Mouse (Mus musculus) kidney, adult 2 months (tissue): ENCODE measurements at regions not wholly inside any gene's neighbourhood (a gene's known extent, or its start where the extent isn't known, plus 50 kb on each side); places are given as distances from the start of the nearest gene placed in this dataset.

Source experiments
- DNase-seq: peaks from one replicate; pipeline ENCODE4 v3.0.0; 2021
- H3K27ac ChIP-seq: fragments of 200-500 bp; 2 replicates; pipeline ENCODE4 v1.5.1; 2012; ENCODE audit warnings: low read depth, low read length, control low read depth, inconsistent platforms; ENCODE audit not compliant: insufficient read depth
- H3K27me3 ChIP-seq: fragments of 200-500 bp; replicated peaks from 2 replicates; pipeline ENCODE4 v1.6.1; 2012; ENCODE audit warnings: mild to moderate bottlenecking, moderate library complexity, low read length, inconsistent platforms; ENCODE audit not compliant: control insufficient read depth, insufficient read depth
- H3K36me3 ChIP-seq: fragments of 200-500 bp; 2 replicates; pipeline ENCODE4 v1.6.1; 2012; ENCODE audit warnings: mild to moderate bottlenecking, moderate library complexity, low read length, inconsistent platforms; ENCODE audit not compliant: control insufficient read depth, insufficient read depth
- H3K4me1 ChIP-seq: fragments of 200-500 bp; 2 replicates; pipeline ENCODE4 v1.6.1; 2011; ENCODE audit warnings: low read length; ENCODE audit not compliant: control insufficient read depth, insufficient read depth
- H3K4me3 ChIP-seq: fragments of 200-500 bp; 2 replicates; pipeline ENCODE4 v1.5.1; 2011; ENCODE audit warnings: mild to moderate bottlenecking, low read depth, low read length, control low read depth; ENCODE audit not compliant: insufficient read depth
- CTCF ChIP-seq: fragments of 200-500 bp; conservative IDR thresholded peaks from 2 replicates; pipeline ENCODE4 v1.5.1; 2011; ENCODE audit warnings: low read depth, mild to moderate bottlenecking, control low read depth, low read length, moderate library complexity, mixed read lengths; ENCODE audit not compliant: insufficient read depth, insufficient read length
- POLR2A ChIP-seq: fragments of 200-500 bp; IDR thresholded peaks from one replicate; pipeline ENCODE4 v1.6.1; 2011; ENCODE audit warnings: low read depth, low read length, control low read depth
- WGBS: fragments of 180-500 bp; shearing (Covaris S2); methylation state at CpG from one replicate; pipeline ENCODE4 v1.1.7; 2018; 5-methylcytosine and 5-hydroxymethylcytosine counted together

- H3K27me3 ChIP-seq: no peaks in the 10 kb centered on the region
- DNase-seq: peak; percentile 18
- H3K36me3 ChIP-seq: no peaks in the 10 kb centered on the region
- TF ChIP-seq CTCF (no peak), POLR2A (no peak)
- no peaks in the 10 kb centered on the region; the same call in 1 of the 2 replicates for H3K4me1 ChIP-seq
- no peak overlapping the region for H3K27ac ChIP-seq
- H3K4me3 ChIP-seq: no peak overlapping the region
- 8% methylated on average over 4 of the region's 4 CpGs for WGBS
Observed at GRCm38 (mm10) chr14:100352961-100353452, 68.5 kb upstream of the Klf12 start.

DNA sequence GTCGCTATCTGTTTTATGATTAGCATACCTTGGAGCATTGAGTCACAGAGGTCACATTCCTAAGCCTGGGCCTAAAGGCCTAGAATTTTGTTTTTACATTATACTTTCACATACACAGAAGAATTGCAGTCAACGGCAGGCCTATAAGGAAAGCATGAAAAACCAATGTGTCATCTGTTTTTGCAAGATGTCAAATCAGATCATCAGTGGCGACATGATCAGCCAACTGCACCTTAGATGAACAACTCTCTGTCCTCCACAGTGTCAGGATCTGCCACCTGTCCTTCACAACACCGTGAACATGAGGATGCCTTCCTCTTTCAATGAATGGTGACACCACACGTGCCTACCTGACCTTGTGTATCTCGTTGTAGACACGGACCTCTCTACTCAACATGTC is 66.5 kb upstream of the Klf12 start:
- no peak overlapping the region for H3K27ac ChIP-seq
- H3K4me3 ChIP-seq: no peak overlapping the region
- no peaks in the 10 kb centered on the region; the same call in 1 of the 2 replicates for H3K4me1 ChIP-seq
- TF ChIP-seq POLR2A: no peak
- no peak for TF ChIP-seq CTCF
- no peak for DNase-seq
- no peaks in the 10 kb centered on the region for H3K36me3 ChIP-seq
- WGBS: 95% methylated on average over 7 of the region's 7 CpGs
- H3K27me3 ChIP-seq: no peaks in the 10 kb centered on the region

DNA sequence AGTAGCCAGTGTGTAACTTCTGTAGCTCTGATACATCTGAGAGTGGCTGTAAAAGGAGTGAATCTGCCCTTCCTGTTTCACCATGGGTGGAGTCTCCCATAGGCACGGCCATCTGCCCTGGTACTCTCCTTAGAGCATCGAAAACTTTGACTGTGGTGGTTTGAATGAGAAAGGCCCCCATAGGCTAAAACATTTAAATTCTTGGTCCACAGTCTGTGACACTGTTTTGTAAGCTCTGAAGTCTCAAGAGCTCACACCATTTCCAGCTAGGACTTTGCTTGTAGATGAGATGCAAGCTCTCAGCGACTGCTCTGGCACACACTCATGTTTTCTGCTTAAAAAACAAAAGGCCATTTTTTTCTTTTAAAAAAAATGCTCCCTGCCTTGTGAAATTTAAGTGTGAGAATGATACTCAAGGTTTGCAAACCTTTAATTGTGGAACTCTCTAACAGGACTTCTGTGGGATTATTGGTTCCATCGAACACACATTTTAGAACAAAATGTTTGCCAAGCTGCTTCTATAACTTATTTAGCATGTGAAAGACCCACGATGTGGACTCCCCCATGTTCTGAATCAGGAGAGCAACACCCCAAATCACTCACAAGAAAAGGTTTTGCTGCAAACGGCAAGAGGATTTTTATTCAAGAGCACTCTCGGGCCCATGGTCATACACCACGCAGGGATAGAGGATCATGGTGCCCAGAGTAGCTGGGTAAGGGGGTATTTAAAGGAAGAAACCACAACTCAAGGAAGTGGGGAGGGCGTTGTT is 65.7 kb upstream of the Klf12 start:
- DNase-seq: no peak
- Histone ChIP-seq H3K4me3 (no peak overlapping the region), H3K27me3 (no peaks in the 10 kb centered on the region), H3K27ac (no peak overlapping the region), H3K36me3 (no peaks in the 10 kb centered on the region), H3K4me1 (no peaks in the 10 kb centered on the region; the same call in 1 of the 2 replicates)
- WGBS: 91% methylated on average over 9 of the region's 9 CpGs
- TF ChIP-seq CTCF: no peak
- TF ChIP-seq POLR2A: no peak

- WGBS: 90% methylated on average over 4 of the region's 4 CpGs
- Histone ChIP-seq H3K4me1 (no peaks in the 10 kb centered on the region; the same call in 1 of the 2 replicates), H3K27ac (no peak overlapping the region), H3K27me3 (no peaks in the 10 kb centered on the region), H3K36me3 (no peaks in the 10 kb centered on the region), H3K4me3 (no peak overlapping the region)
- no peak for TF ChIP-seq POLR2A
- TF ChIP-seq CTCF: no peak
- DNase-seq: peak; percentile 14
Observed at GRCm38 (mm10) chr14:100348336-100349164, 64.1 kb upstream of the Klf12 start.

DNA sequence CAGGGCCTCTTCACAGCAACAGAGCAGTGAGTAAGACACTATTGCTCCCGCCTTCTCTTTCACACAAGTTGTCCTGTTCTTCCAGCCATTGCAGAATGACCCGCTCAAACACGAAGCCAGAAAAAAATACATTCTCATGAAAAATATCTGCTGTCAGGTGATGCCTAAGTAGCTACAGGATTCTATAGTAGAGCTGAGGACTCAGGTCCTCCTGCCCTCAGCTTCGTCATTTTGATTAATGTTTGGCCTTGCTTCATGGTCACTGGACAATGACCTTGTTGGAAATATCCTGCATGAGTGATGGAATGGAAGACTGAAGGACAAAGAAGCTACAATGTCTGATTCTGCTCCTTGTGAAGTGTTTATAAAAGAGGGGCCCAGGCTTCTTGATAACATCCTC is 52.4 kb upstream of the Klf12 start:
- Histone ChIP-seq H3K4me1 (no peaks in the 10 kb centered on the region), H3K27me3 (no peaks in the 10 kb centered on the region), H3K27ac (no peak overlapping the region), H3K4me3 (no peak overlapping the region), H3K36me3 (no peaks in the 10 kb centered on the region)
- TF ChIP-seq CTCF: no peak
- TF ChIP-seq POLR2A: no peak
- DNase-seq: no peak
- WGBS: 87% methylated on average over 4 of the region's 4 CpGs
